Mouse (Mus musculus) fibroblast of lung, adult 2 months (primary cell): ENCODE results near the gene Gm17387.
A peak's percentile ranks its signal among the peaks of the same experiment; 100 is the strongest.

Experiments used
- DNase-seq: peaks from one replicate; pipeline ENCODE4 v3.0.0-alpha.2; 2011; ENCODE audit warnings: low read depth

Gene Gm17387

DNA sequence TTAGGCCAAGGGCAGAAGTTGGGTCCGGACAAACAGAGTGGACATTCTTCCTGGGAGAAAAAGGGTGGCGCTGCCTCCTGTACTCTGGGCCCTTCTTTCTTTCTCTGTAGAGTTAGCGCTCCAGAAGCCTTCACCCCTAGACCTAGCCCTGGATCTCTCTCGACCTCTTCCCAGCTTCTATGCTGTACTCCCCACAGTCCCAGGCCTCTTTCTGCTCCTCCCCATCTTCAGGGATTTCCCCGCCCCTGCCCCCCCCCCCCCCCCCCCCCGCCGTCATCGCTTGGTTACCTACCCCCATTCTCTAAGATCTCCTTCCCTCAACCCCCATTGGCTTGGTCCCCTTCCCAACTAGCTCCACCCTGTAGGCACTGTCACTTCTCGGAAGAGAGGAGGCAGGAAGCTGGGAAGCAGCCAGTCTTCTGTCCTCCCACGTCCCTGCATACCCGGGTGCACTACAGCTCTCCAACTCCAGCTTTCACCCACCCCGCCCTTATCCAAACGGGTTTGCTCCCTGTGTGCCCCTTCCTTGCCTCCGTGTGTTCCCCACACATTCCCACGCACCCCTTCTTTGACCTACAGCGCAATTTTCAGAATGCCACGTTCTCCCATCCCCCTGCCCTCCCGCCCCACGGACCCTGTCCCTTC is 18.8 kb downstream of the Gm17387 start:
- peak; percentile 93 for DNase-seq

GRCm38 (mm10) chr7:141048226-141049218 is 19.6 kb downstream of the Gm17387 start:
- peak; percentile 88 for DNase-seq

- DNase-seq: no peak
These were observed 20.4 kb downstream of the Gm17387 start for GRCm38 (mm10) chr7:141049326-141049725.

GRCm38 (mm10) chr7:141051060-141051685 is 22.2 kb downstream of the Gm17387 start:
- no peak for DNase-seq

DNA sequence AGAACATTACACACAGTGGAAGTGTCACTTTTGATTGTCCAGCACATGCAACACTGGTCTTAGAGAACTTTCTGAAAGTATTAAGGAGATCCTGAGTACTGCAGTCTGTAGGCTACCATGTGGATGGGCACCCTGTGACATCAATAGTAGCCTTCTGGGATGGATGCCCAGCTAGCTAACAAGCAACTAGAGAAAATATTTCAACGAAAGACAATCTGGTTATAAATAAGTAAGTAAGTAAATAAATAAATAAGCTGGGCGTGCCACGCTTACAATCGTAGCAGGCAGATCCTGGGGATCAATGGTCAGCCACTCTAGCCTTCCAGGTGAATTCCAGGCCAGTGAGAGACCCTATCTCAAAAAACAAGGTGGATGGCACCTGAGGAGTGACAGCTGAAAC is 23.1 kb downstream of the Gm17387 start:
- no peak for DNase-seq

DNA sequence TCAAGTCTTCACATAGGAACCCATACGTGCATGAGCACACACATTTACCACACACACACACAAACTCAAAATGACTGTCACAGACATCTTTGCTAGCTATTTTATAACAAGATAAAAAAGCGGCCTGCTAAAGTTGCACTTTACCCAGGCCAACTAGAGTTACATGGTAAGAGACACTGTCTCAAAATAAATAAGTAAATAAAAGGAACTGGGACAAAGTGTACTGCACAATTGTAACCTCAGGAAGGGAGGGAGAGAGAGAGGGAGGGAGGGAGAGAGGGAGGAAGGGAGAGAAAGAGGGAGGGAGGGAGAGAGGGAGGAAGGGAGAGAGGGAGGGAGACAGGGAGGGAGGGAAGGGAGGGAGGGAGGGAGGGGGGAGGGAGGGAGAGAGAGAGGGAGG is 23.5 kb downstream of the Gm17387 start:
- DNase-seq: no peak

DNA sequence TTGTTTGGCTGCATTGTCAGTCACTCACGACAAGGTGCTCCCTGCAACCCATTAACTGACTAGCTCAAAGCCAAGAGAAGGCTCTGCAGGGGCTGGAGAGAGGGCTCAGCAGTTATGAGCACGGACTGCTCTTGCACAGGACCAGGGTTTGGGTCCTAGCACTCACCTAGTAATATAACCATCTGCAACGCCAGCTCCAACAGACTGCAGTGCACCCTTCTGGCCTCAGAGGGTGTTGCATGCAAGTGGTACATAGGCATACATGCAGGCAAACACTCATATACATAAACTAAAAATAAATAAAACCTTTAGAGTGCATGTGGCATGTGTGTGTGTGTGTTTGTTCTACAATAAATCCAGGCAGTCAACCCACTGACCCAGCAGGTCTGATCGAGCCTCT is 26.9 kb downstream of the Gm17387 start:
- no peak for DNase-seq

DNA sequence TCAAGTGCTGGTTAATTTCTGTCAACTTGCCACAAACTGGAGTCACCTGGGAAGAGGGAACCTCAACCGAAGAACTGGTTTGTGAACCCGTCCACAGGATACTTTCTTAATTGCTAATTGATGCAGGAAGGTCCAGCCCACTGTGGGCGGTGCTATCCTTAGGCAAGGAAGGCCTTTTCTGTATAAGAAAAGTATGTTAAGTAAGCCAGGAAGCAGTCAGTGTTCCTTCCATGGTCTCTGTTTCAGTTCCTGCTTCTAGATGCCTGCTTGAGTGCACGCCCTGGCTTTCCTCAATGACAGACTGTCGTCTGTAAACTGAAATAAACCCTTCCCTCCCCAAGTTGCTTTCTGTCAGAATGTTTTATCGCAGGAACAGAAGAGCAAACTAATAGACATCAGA is 28.0 kb downstream of the Gm17387 start:
- no peak for DNase-seq

DNA sequence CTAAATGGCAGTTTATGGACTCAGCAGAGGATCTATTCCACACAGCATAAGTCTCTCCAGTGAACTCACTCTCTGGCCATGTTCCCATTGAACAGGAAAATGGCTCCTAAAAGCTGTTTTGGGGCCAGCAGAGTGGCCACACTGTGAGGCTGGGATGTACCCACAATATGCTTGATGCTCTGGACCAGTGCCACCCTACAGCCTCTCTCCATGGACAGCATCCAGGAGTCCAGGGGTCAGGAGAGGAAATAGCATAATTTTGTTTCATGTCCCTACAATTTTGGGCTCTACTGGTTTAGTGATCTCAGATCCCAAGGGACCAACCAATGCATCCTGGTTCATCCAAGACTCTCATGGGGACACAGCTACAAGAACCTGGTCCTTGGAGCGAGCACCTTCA is 28.6 kb downstream of the Gm17387 start:
- DNase-seq: no peak

- no peak for DNase-seq
These were observed 29.8 kb downstream of the Gm17387 start for GRCm38 (mm10) chr7:141058601-141059341.

DNA sequence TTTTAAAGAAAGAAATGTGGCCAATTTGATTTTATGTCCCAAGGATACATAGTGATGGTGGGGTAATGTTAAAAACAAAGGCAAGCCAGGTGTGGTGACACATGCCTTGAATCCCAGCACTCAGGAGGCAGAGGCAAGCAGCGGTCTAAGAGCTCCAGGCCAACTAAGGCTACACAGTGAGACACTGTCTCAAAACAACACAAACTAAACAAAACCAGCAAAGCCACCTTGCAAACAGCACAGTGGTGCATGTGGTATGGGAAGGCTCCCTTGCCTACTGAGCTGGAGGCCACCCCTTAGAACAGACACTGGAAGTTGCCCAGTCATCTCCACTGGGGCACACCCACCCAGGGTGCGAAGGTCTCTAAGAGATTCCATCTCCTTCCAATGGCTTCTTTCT is 31.0 kb downstream of the Gm17387 start:
- DNase-seq: no peak

DNA sequence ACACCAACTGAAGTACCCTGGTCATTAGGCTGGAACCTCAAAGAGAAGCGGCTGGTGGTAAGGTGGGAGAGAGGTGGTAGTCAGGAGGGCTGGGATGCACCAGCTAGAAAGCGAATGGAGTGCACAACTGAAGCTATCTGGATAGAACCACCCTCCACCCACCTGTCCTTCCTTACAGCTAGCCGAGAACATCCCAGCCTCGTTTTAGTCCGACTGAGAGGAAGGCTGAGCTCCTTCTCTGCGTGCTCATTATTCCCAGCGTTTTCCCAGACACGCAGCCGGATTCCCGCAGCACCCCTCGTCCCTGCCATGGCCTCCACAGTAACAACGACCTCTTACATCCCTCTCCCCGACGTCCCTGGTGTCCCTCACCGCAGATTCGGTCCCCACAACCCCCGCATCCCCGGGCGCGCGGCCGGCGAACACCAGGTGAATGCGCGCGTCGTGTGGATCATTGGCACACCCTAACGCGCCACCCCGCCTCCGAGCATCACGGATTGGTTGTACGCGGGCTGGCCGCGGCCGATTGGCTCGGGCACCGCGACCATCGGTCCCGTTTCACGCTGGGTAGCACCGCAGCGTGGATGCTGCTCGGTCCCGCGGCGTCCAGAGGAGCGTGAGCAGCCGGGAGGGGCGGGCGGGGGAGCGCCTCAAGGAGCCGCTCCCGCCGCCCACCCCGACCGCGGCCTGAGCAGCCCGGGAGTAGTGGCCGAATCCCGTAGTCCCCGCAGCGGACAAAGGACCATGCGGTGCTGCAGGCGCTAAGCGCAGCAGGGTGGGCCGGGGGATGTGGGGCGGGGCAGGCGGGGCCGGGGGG is 31.7 kb downstream of the Gm17387 start, which contains the start of gene B4galnt4:
Gene B4galnt4 (plus strand): TSS at position 679 of the 817 bp plus-strand sequence.
- DNase-seq: no peak

GRCm38 (mm10) chr7:141061269-141061692 is 32.4 kb downstream of the Gm17387 start:
- DNase-seq: no peak

- no peak for DNase-seq
These were observed 33.6 kb downstream of the Gm17387 start for GRCm38 (mm10) chr7:141062525-141062924.

GRCm38 (mm10) chr7:141063353-141063752 is 34.4 kb downstream of the Gm17387 start:
- DNase-seq: no peak

DNA sequence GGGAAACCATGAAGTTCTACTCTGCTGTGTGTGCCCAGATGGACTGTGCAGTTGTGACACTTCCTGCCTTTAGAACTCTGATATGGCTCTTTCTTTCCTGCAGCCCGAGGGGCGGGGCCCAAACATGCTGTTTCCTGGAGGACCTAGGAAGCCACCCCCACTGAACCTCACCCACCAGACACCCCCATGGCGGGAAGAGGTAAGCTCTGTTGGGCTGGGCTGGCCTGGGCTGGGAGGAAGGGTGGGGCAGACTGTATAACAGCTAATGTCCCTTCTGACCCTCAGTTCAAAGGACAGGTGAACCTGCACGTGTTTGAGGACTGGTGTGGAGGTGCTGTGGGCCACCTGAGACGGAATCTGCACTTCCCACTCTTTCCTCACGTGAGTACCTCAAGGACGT is 35.2 kb downstream of the Gm17387 start:
- DNase-seq: no peak

DNA sequence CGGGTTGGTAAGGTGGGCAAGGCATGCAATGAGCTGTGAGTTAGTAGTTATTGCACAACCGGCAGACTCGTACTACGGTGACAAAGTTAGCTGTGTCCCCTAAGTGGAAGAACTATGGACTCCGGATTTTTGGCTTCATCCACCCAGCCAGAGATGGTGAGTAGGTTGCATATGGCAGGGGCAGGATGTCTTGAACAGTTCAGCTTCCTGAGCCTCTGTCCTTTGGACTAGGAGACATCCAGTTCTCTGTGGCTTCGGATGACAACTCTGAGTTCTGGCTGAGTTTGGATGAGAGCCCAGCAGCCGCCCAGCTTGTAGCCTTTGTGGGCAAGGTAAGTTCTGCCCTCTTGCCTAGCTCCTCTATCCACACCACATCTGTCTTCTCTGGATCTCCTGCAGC is 35.6 kb downstream of the Gm17387 start:
- DNase-seq: no peak

DNA sequence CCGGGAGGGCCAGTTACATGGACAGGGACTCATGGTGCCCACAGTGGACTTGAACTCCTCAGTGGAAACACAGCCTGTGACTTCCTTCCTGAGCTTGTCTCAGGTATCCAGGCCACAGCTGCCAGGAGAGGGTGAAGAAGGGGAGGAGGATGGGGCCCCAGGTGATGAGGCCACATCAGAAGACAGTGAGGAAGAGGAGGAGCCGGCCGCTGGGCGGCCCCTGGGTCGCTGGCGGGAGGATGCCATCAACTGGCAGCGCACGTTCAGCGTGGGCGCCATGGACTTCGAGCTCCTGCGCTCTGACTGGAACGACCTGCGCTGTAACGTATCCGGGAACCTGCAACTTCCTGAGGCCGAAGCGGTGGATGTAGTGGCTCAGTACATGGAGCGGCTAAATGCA is 39.4 kb downstream of the Gm17387 start:
- no peak for DNase-seq

GRCm38 (mm10) chr7:141070058-141070862 is 41.3 kb downstream of the Gm17387 start:
- peak; percentile 34 for DNase-seq
